Mouse (Mus musculus) E14TG2a.4 (cell line): ENCODE measurements around the gene Slc16a12.
A peak's percentile ranks its signal among the peaks of the same experiment; 100 is the strongest.
"Not testable (repeated sequence)": the region's sequence is repeated elsewhere in the genome, so short reads cannot be mapped to it uniquely, and the experiment has no call there.

Experiments used
- H3K27me3 ChIP-seq: 2 replicates; pipeline ENCODE4 v1.6.1; 2014; ENCODE audit warnings: low read length, control low read depth; ENCODE audit not compliant: insufficient read depth
- H3K36me3 ChIP-seq: 2 replicates; pipeline ENCODE4 v1.6.1; 2014; ENCODE audit warnings: low read length, control low read depth; ENCODE audit not compliant: insufficient read depth
- H3K4me1 ChIP-seq: replicated peaks from 2 replicates; pipeline ENCODE4 v1.6.1; 2014; ENCODE audit warnings: low read depth, low read length, control low read depth
- H3K4me3 ChIP-seq: replicated peaks from 2 replicates; pipeline ENCODE4 v1.5.1; 2014; ENCODE audit warnings: mild to moderate bottlenecking, low read length
- H3K9me3 ChIP-seq: 2 replicates; pipeline ENCODE4 v1.6.1; 2014; ENCODE audit warnings: low read length, control low read depth
- CTCF ChIP-seq: conservative IDR thresholded peaks from 2 replicates; pipeline ENCODE4 v1.5.1; 2014; ENCODE audit warnings: low read length
- NANOG ChIP-seq: IDR thresholded peaks from 2 replicates; pipeline ENCODE4 v1.6.1; 2014; ENCODE audit warnings: borderline replicate concordance, low read length, mixed read lengths
- POU5F1 ChIP-seq: IDR thresholded peaks from 2 replicates; pipeline ENCODE4 v1.6.1; 2014; ENCODE audit warnings: low read length, borderline replicate concordance

Slc16a12 gene

DNA sequence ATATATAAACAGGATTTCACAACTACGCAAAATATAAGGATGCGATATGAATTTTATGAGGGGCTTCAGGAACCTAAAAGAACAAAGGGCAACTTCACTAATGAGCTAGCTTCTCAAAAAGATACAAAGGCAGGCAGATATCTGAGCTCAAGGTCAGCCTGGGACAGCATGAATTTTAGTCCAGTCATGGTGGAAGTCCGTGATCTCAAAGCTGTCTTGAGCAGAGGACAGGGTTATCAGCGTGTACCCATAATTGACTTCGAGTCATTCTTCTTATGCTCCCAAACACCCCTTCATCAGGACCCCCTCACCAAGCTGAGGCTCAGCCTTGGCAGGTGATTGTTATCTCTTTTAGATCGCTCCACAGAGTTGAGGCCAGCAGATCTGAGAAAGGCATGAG lies 96.1 kb downstream of the Slc16a12 start:
- peaks cover 41% of the 10 kb centered on the region for H3K4me1 ChIP-seq
- H3K9me3 ChIP-seq, result no peaks in the 10 kb centered on the region
- no peaks in the 10 kb centered on the region for H3K36me3 ChIP-seq
- TF ChIP-seq CTCF, result no peak
- TF ChIP-seq NANOG, result no peak
- TF ChIP-seq POU5F1, result no peak
- H3K4me3 ChIP-seq, result no peak overlapping the region
- no peaks in the 10 kb centered on the region for H3K27me3 ChIP-seq

DNA sequence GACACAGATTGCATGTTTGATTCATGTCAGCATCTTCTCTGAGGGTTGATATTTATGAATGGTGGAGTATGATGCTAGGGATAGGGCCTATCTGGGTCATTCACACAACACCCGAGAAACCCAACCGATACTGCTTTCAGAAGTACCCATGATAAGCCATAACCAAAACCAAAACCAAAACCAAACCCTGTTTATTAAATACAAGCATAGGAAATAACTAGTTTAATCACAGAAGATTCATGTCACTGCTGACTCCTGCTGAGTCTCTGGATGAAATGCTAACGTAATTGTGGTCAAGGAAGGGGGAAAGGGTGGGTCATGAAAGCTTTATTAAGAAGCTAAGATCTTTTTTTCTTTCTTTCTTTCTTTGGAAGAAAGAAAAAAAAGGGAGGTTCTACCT lies 96.8 kb downstream of the Slc16a12 start:
- no peak for TF ChIP-seq CTCF
- no peak for TF ChIP-seq POU5F1
- TF ChIP-seq NANOG, result no peak
- H3K36me3 ChIP-seq, result no peaks in the 10 kb centered on the region

GRCm38 (mm10) chr19:34647630-34648029 lies 99.5 kb downstream of the Slc16a12 start:
- H3K36me3 ChIP-seq, H3K9me3 ChIP-seq, H3K27me3 ChIP-seq, H3K4me3 ChIP-seq, H3K4me1 ChIP-seq: not testable (repeated sequence)

More for the DNA sequence above, 96.8 kb downstream of the Slc16a12 start:
- Histone ChIP-seq H3K4me1 (peaks cover 34% of the 10 kb centered on the region), H3K27me3 (no peaks in the 10 kb centered on the region), H3K4me3 (no peak overlapping the region), H3K9me3 (no peaks in the 10 kb centered on the region)

DNA sequence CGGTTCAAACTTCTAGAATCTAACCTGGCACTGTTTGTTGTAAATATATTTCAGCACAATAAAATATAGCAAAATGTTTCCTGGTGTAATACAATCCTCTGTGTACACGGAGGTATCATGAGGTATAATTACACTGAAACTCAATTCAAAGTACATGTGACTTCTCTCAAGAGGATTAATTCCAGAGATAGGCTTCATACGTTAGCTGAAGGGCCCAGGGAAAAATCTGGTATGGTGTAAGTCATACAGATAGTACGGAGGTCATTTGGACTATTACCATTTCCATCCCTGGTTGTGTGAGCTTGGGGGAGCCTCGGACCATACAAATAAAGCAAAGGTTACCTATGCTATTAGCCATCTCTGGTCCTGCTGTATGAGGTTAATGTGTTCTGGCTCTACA lies 104.5 kb downstream of the Slc16a12 start:
- Histone ChIP-seq H3K27me3 (peaks cover 5% of the 10 kb centered on the region; the same call in 1 of the 2 replicates), H3K9me3 (no peaks in the 10 kb centered on the region), H3K4me1 (peaks cover 6% of the 10 kb centered on the region), H3K36me3 (no peaks in the 10 kb centered on the region), H3K4me3 (no peak overlapping the region)
- no peak for TF ChIP-seq POU5F1
- no peak for TF ChIP-seq NANOG
- TF ChIP-seq CTCF, result no peak

DNA sequence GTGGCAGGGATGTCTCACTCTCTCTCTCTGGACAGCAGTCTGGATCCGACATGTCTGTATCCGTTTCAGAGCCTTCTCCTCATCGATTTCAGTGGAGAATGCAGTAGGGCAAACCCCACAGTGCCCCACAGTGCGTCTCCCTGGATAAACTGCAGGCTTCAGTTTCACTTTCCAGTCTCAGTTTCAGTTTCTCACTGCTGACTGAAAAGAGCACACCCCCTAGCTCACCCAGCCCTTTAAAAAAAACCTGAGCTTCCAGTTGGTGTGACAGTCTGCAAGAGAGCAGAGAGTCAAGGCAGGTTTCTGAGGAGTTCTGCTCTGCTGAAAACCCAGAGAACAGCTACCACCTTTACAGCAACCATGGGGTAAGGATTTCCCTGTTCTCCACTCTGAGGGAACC lies 106.5 kb downstream of the Slc16a12 start, which contains the start of the genes Ifit1bl2 and Ifit1:
Gene Ifit1bl2, minus strand, starts transcription at position 121 of the 400 bp plus-strand sequence.
Gene Ifit1, plus strand, starts transcription at position 249 of the 400 bp plus-strand sequence.
- Histone ChIP-seq H3K27me3 (peaks cover 6% of the 10 kb centered on the region; the same call in 1 of the 2 replicates), H3K4me1 (peaks cover 6% of the 10 kb centered on the region), H3K4me3 (no peak within 1 kb of the TSS), H3K9me3 (no peaks in the 10 kb centered on the region), H3K36me3 (no peaks in the 10 kb centered on the region)
- no peak for TF ChIP-seq NANOG
- no peak for TF ChIP-seq CTCF
- no peak for TF ChIP-seq POU5F1

GRCm38 (mm10) chr19:34636933-34637557 lies 110.0 kb downstream of the Slc16a12 start:
- H3K4me3 ChIP-seq, result no peak overlapping the region
- TF ChIP-seq POU5F1 (no peak), CTCF (peak; percentile 86)
- peaks cover 6% of the 10 kb centered on the region for H3K4me1 ChIP-seq

DNA sequence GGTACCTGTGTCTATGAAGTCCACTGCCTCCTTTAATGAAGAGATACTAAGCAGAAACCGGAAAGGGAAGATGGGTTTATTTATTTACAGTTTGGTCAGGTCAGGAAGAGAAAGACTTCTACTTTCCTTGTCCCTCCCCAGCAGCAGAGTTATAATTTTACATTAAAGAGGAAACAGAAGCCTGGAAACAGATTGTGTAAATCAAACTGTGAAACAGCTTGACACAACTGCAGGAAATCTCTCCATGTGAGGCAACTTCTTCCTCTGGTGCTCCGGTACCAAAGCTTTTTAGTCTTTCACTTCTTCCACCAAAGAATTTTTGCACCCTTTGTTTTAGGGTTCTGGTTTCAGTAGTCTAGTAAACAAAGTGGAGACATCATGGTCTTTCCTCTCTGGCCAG lies 113.6 kb downstream of the Slc16a12 start:
- H3K27me3 ChIP-seq, result 0 out of 2 replicates have a peak, but pooled peaks cover 3% of the 10 kb centered on the region
- no peak for TF ChIP-seq NANOG
- no peak for TF ChIP-seq CTCF
- TF ChIP-seq POU5F1, result no peak
- H3K36me3 ChIP-seq, result no peaks in the 10 kb centered on the region
- H3K4me3 ChIP-seq, result no peak overlapping the region
- no peaks in the 10 kb centered on the region for H3K4me1 ChIP-seq
- H3K9me3 ChIP-seq, result no peaks in the 10 kb centered on the region

More at GRCm38 (mm10) chr19:34636933-34637557, 110.0 kb downstream of the Slc16a12 start:
- Histone ChIP-seq H3K36me3 (no peaks in the 10 kb centered on the region), H3K27me3 (peaks cover 6% of the 10 kb centered on the region; the same call in 1 of the 2 replicates), H3K9me3 (no peaks in the 10 kb centered on the region)

DNA sequence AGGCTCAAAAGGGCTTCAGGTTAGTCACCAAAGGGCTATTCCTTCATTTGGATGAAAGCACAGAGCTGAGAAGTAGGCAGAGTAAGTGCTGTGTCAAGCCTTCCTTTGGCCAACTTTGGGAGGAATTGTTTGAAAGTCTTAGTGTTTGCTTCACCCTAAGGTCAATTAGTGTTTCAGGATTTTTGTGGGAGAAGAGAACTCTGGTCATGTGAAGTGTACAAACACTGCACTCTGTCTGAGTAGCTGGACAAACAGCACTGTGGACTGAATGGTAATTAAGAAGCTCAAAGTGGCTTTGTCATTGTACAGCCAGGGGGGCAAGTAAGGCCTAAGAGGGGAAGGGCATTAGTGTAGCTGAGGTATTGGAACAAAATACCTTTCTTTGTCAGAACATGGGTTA lies 115.6 kb downstream of the Slc16a12 start:
- TF ChIP-seq POU5F1 (no peak), CTCF (no peak), NANOG (no peak)
- no peaks in the 10 kb centered on the region for H3K9me3 ChIP-seq
- no peak overlapping the region for H3K4me3 ChIP-seq
- H3K36me3 ChIP-seq, result no peaks in the 10 kb centered on the region
- no peaks in the 10 kb centered on the region for H3K27me3 ChIP-seq
- no peaks in the 10 kb centered on the region for H3K4me1 ChIP-seq

DNA sequence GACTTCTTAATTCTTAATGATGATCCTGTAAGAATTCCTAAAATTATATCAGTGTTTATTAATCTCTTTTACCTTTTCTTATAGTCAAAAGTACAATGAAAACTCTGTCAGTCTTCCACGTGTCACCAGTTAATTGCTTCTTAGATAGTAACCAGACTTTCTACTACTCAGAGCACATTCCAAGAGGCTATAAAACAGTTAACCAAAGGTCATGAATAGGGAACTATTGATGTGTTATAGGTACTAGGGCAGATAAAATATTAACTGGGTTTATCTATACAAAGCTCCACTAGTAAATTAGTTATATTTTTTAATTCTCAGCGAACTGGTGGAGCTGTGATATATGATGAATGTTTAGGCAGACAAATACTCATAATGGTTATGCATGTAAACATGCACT lies 119.6 kb downstream of the Slc16a12 start:
- Histone ChIP-seq H3K9me3 (no peaks in the 10 kb centered on the region), H3K4me1 (no peaks in the 10 kb centered on the region), H3K4me3 (no peak overlapping the region), H3K27me3 (no peaks in the 10 kb centered on the region), H3K36me3 (no peaks in the 10 kb centered on the region)
- TF ChIP-seq POU5F1 (no peak), NANOG (no peak), CTCF (no peak)
